In genomic region chr16:40685531-40685930, GRCm38 (mm10) we compare ENCODE assay signal across 18 mouse cellular contexts.
DNase-seq lines count a peak whose midpoint lies in the region; ATAC-seq lines count a peak whose summit lies in the region.
"Had no signal": no experiment of that assay in that cellular context is flagged by ENCODE, and none has a peak within 500 bp of the region (broad histone marks: within the 10 kb centered on the region; RNA-seq: fewer than 3 reads in every experiment).

No protein-coding gene starts in this region.

- no peaks in the 10 kb centered on the region for H3K9me3 ChIP-seq in forebrain, embryonic 10.5 days
- H3K9me3 ChIP-seq: embryonic facial prominence, embryonic 10.5 days; embryonic facial prominence, embryonic 12.5 days; forebrain, embryonic 13.5 days; forebrain, embryonic 15.5 days had no signal

- H3K36me3 ChIP-seq in forebrain, embryonic 10.5 days (replicated peaks): no peaks in the 10 kb centered on the region
- H3K36me3 ChIP-seq: embryonic facial prominence, embryonic 10.5 days; embryonic facial prominence, embryonic 12.5 days; forebrain, embryonic 15.5 days had no signal

- H3K27me3 ChIP-seq in forebrain, embryonic 10.5 days (ENCODE audit: poor library complexity, severe bottlenecking): no peaks in the 10 kb centered on the region
- H3K27me3 ChIP-seq: embryonic facial prominence, embryonic 12.5 days; forebrain, embryonic 13.5 days; forebrain, embryonic 15.5 days; Patski had no signal

- no peak overlapping the region for H3K4me3 ChIP-seq in forebrain, embryonic 10.5 days
- H3K4me3 ChIP-seq: embryonic facial prominence, embryonic 10.5 days; embryonic facial prominence, embryonic 12.5 days; forebrain, embryonic 13.5 days; forebrain, embryonic 15.5 days had no signal

- no peak overlapping the region for H3K27ac ChIP-seq in forebrain, embryonic 10.5 days
- H3K27ac ChIP-seq: embryonic facial prominence, embryonic 10.5 days; embryonic facial prominence, embryonic 12.5 days; forebrain, embryonic 13.5 days; forebrain, embryonic 15.5 days had no signal

- no peaks in the 10 kb centered on the region for H3K4me1 ChIP-seq in forebrain, embryonic 10.5 days
- H3K4me1 ChIP-seq: embryonic facial prominence, embryonic 10.5 days; embryonic facial prominence, embryonic 12.5 days; forebrain, embryonic 13.5 days; forebrain, embryonic 15.5 days had no signal

- peak; percentile 47 for DNase-seq in adrenal gland, adult 2 months
- no peak for DNase-seq in adrenal gland, postnatal 25 days
- peak; percentile 1 for DNase-seq in 3T3-L1 (ENCODE audit: low read depth, low spot score)
- DNase-seq in 416B (ENCODE audit: low read depth): peak; percentile 1
- DNase-seq in forebrain, embryonic 10.5 days (ENCODE audit: extremely low spot score, low spot score): no peak
- DNase-seq: adrenal gland, postnatal 14 days; cerebellum, adult 11-12 months; cerebellum, adult 9-10 months; cerebellum, postnatal 10 days; cerebellum, postnatal 25 days; forebrain, postnatal 0 days had no signal

- ATAC-seq in erythroid progenitor cell, adult 5-6 weeks (replicated peaks; ENCODE audit: low FRiP score, poor library complexity, severe bottlenecking): no peak
- ATAC-seq: activated CD4-positive, CD25-positive, alpha-beta regulatory T cell, adult 4 months; forebrain, embryonic 13.5 days; forebrain, embryonic 15.5 days; forebrain, postnatal 0 days; Patski had no signal

Comparison
In these comparisons a context has a peak if more than half of its experiments do, and no peak if none do; other contexts are left out.
1. DNase-seq: peak in adrenal gland, adult 2 months (single experiment), 3T3-L1 (single experiment) and 416B (single experiment); none in adrenal gland, postnatal 25 days (single experiment) and forebrain, embryonic 10.5 days (single experiment).